ENCODE assay signal across 9 mouse cellular contexts in genomic region chr14:30573983-30574584, GRCm38 (mm10). TPM values are rescaled to one million over a fixed set of nuclear protein-coding genes. Genes with fewer than 3 reads are reported as not detected.
DNase-seq lines count a peak whose midpoint lies in the region; ATAC-seq lines count a peak whose summit lies in the region.
"Had no signal": no experiment of that assay in that cellular context is flagged by ENCODE, and none has a peak within 500 bp of the region (broad histone marks: within the 10 kb centered on the region; RNA-seq: fewer than 3 reads in every experiment).

No protein-coding gene starts in this region.

- H3K27me3 ChIP-seq in heart, embryonic 12.5 days (replicated peaks): no peaks in the 10 kb centered on the region
- H3K27me3 ChIP-seq in midbrain, embryonic 10.5 days (ENCODE audit: low read depth, poor library complexity, severe bottlenecking): no peaks in the 10 kb centered on the region

- no peaks in the 10 kb centered on the region for H3K9me3 ChIP-seq in heart, embryonic 12.5 days (replicated peaks)
- H3K9me3 ChIP-seq in midbrain, embryonic 10.5 days (replicated peaks): no peaks in the 10 kb centered on the region

- H3K4me1 ChIP-seq in heart, embryonic 12.5 days (replicated peaks): peaks cover 39% of the 10 kb centered on the region
- H3K4me1 ChIP-seq in midbrain, embryonic 10.5 days: peaks cover 13% of the 10 kb centered on the region

- no peak for ATAC-seq in heart, embryonic 12.5 days (ENCODE audit: insufficient number of reproducible peaks, low FRiP score)

- peaks cover 66% of the 10 kb centered on the region for H3K36me3 ChIP-seq in heart, embryonic 12.5 days
- peaks cover 75% of the 10 kb centered on the region for H3K36me3 ChIP-seq in midbrain, embryonic 10.5 days

- intact Hi-C loops in left cerebral cortex, postnatal 4 days (cut with DNase I): no loop called here

- 66% methylated on average over 6 of the region's 6 CpGs for WGBS in heart, embryonic 12.5 days
- WGBS in midbrain, embryonic 10.5 days: 67% methylated on average over 6 of the region's 6 CpGs

- H3K9ac ChIP-seq in heart, embryonic 12.5 days: no peak overlapping the region

- no peak overlapping the region for H3K27ac ChIP-seq in heart, embryonic 12.5 days (ENCODE audit: poor library complexity, severe bottlenecking)
- no peak overlapping the region for H3K27ac ChIP-seq in midbrain, embryonic 10.5 days (replicated peaks)

- H3K4me2 ChIP-seq in heart, embryonic 12.5 days: no peak overlapping the region

- H3K4me3 ChIP-seq in heart, embryonic 12.5 days: no peak overlapping the region
- H3K4me3 ChIP-seq in midbrain, embryonic 10.5 days: no peak overlapping the region
- H3K4me3 ChIP-seq: myocyte had no signal

- DNase-seq in heart, adult 18-20 months: peak; percentile 73 to 90
- peak; percentile 87 to 91 for DNase-seq in cerebellum, postnatal 10 days
- peak; percentile 49 to 83 for DNase-seq in frontal cortex, postnatal 14 days (ENCODE audit: low spot score in 2 of 2)
- peak; percentile 64 for DNase-seq in kidney, adult 11 months
- DNase-seq in left cerebral cortex, postnatal 4 days: peak; percentile 73
- DNase-seq in midbrain, embryonic 10.5 days (ENCODE audit: low spot score): peak; percentile 62
- peak; percentile 83 for DNase-seq in right cerebral cortex, postnatal 4 days

RNA-seq across cellular contexts. Expression of gene Tkt, which starts 25.9 kb away (rescaled TPM):
- total RNA-seq in heart, adult 18-20 months (2021): 100 to 1,000 TPM in 1 of 2 experiments, 10 to 100 TPM in 1; 32.6 to 146 TPM
- 85.7 and 90.4 TPM in 2 replicates for polyA plus RNA-seq in heart, embryonic 12.5 days (2016; fragmentation: Nextera tagmentation; extraction: Ambion mirVana)
- total RNA-seq in left cerebral cortex, postnatal 4 days (2021): 100 to 1,000 TPM; 314 to 322 TPM
- polyA plus RNA-seq in midbrain, embryonic 10.5 days (2016; fragmentation: Nextera tagmentation; extraction: Ambion mirVana): 312 and 334 TPM in 2 replicates

RNA-seq across cellular contexts. Expression of gene Prkcd, which starts 51.9 kb away (rescaled TPM):
- total RNA-seq in heart, adult 18-20 months (2021): 10 to 100 TPM; 11.2 to 13.0 TPM
- 38.8 and 40.7 TPM in 2 replicates for polyA plus RNA-seq in heart, embryonic 12.5 days (2016; fragmentation: Nextera tagmentation; extraction: Ambion mirVana)
- total RNA-seq in left cerebral cortex, postnatal 4 days (2021): 10 to 100 TPM; 39.5 to 41.4 TPM
- polyA plus RNA-seq in midbrain, embryonic 10.5 days (2016; fragmentation: Nextera tagmentation; extraction: Ambion mirVana): 20.8 and 23.2 TPM in 2 replicates
